Mouse (Mus musculus) lung, postnatal 10 days (tissue): ENCODE results near the gene Ccdc6.
A peak's percentile ranks its signal among the peaks of the same experiment; 100 is the strongest.

Experiments used
- DNase-seq: peaks from one replicate; pipeline ENCODE4 v3.0.0; 2021

Ccdc6 gene

DNA sequence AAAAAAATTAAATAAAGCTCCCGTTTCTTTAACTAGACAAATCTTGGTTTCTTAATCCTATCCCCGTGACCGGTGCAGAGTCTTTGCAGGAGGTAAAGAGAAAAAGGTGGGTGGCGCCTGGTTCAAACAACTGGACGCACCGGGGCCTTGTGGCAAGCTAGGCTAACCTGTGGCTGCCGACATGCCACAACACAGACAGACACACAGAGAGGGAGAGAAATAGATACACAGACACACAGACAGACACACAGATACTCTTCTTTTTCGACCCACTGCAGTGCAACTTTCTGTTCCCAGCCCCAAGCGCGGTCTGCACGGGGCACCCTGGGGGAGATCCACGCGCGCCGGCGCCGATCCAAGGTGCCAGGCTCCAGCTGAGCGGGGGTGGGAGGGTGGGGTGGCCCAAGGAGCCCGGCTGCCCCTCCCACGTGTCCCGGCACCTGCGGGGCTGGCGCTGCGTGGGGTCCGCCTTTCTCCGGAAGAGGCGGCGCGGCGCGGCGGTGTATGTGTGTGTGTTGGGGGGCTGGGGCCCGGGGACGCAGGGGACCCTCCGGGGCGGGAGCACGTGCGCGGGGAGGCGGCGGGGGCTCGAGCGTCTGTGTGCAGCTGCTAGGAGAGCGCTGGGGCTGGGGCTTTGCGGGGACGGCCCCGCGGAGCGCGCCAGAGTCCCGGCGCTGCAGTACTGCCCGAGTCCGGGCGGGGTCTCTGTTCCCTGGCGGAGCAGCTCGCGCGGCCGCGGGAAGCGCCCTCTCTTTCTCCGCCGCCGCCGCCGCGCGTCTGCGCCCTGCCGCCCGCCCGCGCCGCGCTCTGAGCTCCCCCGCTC, at the start of gene Ccdc6:
TSS of gene Ccdc6 (plus strand) at position 756 of the 823 bp plus-strand sequence.
- peak; percentile 92 for DNase-seq

DNA sequence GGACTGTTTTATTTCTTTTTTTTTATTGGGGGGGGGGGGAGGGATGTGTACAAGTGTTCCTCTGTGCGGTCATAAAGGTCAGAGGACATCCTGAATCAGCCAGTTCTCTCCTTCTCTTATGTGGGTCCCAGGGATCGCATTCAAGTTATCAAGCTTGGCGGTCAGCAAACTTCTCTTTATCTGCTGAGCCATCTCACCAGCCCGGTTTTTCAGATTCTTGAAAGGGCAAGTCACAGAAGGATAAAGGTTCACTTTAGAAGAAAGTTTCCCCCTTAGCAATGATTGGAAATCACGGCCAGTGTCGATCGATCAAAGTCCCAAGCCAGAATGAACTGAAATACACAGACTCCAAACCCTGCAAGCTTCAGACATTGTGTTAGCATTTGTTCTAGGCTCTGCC, 47.1 kb upstream of the Ccdc6 start:
- DNase-seq: no peak

DNA sequence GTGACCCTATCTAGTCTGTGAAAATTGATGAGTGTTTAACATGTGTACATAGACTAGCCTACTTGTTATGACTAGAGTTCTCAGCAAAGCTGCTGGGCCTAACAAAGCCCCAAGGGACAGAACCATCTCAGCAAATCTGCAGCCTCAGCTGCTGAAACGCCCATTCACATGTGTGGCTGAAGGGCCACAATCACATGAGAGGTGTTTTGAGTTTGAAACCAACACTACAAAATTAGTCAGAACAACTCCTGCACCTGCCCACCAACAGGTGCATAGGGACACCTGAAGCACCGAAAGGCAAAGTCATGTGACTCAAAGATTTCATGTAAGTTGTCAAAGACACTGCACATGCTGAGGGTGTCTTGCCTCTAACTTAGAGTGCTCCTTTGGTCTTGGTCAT, 41.6 kb upstream of the Ccdc6 start:
- no peak for DNase-seq

DNA sequence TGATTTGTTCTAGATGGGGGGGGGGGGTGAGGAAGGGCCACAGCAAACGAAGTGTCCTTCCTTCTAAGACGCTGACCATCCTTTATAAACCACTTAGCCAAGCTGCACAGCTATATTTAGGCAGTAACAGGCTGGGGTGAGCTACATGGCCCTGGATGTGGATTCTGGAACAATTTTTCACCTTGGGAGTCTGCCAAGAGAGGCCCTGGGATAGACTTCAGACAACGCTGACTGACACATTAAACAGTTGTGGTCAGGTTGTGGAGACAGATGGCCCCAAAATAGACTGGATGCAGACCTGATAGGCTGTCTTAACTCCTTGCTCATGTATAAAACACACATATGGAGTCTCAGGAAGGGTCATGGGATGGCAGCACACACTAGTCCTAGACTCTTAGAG, 39.9 kb upstream of the Ccdc6 start:
- peak; percentile 89 for DNase-seq

DNA sequence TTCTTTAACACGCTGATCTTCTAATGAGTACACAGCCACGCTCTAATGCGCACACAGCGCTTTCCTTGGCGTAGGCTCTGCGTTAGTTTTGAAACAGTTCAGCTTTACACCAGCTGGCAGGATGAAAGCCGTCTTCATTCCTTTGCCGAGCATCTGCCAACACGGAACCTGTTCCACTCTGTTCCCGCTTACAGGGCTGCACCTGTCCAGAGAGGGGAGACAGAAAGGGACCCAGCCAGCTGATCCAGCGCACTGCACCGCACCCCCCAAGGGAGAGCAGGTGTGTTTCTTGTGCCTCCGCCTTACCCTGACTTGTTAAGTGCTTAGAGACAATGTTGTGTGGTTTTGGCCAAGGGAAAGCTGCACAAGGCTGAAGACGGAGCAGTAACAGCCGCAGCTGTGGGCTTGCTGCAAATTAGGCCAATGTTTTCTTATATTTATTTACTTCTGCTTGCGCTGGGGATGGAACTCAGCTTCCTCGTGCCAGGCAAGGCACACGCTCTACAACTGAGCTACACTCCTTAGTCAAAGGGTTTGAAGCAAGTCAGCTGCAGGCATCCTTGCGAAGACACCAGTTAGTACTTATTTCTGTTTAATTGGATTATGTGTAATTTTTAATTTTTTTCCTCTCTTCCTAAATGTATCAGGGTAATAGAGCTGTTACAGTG, 36.8 kb upstream of the Ccdc6 start:
- peak; percentile 39 for DNase-seq

DNA sequence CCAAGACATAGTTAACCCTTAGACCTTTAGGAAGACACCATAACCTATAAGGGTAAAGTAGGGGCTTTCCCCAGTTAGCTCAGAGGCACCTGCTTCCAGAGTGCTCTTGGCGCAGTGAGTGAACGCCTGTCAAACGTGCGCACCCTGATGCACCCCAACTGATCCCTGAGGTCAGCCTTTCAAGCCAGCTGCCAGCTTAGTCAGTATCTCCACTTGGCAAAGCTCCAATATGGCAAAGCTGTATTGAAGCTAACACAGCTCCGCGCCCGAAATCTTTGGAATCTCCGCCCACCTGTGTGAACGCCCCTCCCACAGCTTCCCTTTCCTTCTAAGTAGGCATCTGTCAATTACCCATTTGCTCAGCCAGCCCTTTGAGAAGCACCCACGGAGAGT, 36.2 kb upstream of the Ccdc6 start:
- DNase-seq: peak; percentile 21

DNA sequence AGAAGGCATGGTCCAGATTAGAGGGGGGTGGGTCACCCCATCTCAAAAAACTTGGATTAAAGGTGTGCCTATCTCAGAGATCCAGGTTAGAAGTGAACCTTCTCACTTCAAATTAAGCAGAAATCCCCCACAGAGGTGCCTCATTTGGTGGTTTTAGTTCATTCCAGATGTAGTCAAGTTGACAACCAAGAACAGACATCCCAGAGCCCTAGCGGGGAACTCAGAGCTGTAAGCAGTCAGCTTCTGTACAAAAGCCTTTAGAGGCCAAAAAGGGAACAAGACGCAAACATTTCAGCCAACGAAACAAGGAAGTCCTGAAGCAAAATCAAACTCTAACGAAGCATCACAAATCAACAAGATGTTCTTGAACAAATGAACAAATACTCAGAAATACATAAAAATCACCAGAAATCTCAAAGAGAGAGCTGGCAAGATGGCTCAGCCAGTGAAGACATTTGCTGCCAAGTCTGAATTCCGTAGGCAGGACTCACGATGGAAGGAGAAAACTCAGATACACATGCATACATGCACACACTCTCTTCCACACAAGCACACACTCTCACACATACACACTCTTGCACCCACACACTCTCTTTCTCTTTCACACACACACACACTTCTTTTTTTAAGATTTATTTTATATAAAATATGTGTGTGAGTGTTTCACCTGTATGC, 32.9 kb upstream of the Ccdc6 start:
- DNase-seq: no peak

DNA sequence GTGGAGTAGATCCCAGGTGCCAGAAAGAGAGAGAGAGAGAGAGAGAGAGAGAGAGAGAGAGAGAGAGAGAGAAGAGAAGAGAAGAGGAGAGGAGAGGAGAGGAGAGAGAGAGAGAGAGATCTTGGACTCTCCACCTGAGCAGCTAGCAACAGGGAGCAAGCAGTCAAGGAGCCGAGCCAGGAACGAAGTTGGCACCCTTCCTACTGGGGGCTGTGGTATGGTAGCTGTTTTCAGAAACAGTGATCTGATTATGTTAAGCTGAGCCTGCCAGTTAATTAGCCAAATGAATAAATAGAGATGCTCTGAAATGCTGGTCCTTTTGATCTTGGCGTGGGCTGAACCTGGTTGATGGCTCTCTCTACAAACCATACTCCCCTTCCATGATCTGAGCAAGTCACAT, 31.7 kb upstream of the Ccdc6 start:
- no peak for DNase-seq

DNA sequence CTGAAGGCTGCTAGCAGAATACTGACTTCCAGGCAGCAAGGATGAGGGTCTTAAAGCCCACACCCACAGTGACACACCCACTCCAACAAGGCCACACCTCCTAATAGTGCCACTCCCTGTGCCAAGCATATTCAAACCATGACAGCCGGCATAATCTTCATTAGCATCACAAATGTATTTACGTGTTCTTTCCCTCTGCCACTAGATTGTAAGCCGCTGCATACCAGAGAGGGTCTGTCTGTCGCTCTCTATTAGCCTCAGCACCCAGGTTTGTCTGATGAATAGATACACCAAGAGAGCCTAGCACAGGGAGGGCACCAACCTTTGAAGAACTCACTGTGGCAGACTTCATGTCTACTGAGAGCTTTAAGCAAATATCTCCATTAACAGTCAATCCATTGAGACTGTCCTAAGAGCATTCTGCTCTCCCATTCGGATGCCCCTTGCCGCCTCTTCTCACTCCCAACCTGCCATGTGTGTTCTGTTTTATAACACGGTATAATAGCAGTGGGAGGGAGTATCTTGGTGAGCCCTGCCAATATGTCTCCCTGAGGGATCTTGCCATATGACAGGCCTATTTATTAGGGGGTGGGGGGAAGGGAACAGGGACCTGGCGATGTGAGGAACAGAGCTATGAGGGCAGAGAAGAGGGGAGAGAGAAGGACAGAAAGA, 30.3 kb upstream of the Ccdc6 start:
- DNase-seq: no peak

DNA sequence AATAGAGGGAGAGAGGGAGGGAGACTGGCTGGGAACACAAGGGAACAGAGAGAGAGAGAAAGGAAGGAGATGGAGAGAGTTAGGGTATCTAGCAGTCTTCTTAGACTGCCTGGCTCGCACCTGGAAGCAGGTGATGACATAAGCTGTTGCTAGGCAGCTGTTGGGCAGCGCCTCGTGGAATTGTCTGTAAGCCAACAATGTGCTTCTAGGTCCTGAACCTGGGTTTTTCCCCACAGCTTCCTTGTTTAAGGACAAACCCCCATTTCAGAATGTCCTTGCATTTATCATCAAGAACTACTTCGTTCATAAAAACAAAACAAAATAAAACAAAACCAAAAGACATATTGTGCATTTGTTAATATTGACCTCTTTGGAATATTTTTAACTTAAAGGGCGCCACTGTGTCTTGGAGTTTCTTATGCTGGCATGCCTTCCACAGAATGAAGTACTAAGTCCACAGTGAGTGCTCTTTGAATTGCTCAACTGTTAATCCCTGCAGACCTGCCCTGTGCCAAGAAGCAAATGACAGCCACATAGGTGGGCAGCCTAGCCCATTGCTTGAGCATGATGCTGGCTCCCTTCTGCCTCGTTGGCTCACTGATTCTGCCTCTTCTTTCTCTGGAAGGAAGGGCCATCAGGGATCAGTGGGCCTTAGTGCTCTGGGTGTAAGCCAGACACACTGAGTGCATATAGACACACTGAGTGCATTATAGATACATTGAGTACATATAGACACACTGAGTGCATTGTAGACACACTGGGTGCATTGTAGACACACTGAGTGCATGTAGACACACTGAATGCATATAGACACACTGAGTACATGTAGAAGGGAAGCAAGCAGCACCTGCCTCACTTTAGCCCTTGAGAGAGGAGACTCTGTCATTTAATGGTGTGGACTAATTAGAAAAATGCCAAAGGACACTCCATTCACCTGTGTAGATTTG, 29.5 kb upstream of the Ccdc6 start:
- peak; percentile 23 for DNase-seq

DNA sequence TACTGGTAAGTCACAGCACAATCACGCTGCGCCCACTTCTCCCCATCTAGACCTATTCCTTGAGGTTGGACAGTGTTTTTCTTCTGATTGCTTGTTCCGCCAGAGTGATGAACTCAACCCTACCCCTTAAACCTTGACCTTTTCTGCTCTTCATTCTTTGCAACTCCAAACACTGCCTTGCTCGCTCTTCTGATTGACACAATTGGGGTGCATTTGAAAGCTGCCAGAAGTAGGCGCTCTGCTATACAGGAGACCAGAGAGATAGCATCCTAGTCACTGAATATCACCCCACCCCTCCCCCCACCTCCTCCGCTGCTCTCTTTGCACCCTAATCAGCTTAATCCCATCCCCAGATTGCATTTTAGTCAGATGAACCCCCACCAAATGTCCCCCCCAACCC, 27.6 kb upstream of the Ccdc6 start:
- DNase-seq: no peak

DNA sequence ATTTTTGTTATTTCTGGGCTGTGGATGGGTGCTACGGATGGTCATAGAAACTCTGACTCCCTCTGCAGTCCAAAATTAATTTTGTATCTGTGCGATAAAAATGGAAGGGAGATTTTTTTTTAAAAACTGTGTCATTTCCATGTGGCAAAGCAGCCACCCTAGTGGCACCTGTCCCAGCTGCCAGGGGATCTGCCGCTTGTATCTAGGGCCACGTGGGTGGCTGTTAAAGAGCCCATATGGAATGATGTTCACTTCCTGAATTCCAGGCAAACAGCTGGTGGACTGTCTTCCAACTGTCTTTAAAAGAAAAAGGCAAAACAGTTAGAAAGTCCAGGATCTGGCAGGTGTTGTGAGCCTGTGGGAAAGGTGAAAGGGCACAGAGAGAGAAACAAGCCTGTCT, 25.6 kb upstream of the Ccdc6 start:
- DNase-seq: no peak

DNA sequence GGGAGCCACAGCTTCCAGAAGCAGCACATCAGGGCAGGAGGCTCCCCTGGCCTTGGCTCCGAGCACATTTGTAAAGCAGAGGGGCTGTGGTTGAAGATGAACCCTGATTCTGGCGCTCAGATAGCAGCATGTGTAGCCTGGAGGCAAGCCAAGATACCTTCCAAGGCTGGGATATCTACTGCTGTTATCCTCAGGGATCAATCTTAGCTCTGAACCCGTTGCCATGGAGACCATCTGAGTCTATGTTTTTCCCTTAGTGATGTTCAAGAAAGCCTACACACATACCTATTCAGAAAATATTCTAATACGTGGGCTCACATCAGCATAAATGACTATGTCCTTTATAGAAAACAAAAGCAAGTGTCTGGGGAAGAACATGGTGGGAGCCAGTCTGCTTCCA, 19.5 kb upstream of the Ccdc6 start:
- no peak for DNase-seq

DNA sequence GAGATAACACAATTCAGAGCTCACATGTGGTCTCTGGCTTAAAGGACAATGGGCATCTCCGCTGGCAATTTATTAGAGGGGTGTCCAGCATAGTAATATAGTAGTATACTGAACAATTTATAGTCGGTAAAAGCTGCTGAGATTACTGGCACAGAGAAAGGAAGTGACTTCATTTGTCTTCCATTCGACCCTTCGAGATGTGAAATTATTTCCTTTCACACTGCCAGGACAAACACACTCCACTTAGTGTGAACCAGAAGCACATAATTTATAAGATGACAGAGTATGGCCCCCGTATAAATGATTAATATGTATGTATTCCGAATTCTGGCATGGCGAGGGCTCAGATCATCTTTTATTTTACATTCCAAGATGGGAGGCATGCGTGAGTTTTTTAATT, 16.0 kb upstream of the Ccdc6 start:
- DNase-seq: no peak

DNA sequence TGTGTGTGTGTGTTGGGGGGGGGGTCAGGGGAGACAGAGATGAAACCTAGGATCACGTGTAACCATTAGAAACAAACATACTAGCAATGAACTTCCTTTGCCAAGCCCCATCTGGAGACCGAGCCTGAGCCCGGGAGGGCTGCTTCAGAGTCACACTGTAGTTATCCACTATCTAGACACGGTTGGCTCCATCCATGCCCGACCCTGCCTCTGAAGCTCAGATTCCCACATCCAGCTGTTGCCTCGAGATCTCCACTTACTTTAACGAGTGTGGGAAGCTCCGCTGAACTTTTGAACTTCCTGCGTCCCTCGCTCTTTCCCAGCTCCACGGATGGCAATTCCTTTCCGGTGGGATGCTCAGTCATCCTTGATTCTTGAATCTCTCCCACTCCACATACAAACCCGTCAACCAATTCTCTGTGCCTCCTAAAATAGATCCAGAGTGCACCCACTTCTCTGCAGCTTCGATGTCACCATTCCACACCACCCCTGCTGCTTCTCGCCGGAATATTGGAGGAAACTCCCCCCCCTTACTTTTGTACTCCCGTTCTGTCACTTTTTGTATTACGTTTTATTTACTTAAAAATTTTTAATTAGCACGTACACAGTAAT, 15.3 kb upstream of the Ccdc6 start:
- DNase-seq: peak; percentile 42

DNA sequence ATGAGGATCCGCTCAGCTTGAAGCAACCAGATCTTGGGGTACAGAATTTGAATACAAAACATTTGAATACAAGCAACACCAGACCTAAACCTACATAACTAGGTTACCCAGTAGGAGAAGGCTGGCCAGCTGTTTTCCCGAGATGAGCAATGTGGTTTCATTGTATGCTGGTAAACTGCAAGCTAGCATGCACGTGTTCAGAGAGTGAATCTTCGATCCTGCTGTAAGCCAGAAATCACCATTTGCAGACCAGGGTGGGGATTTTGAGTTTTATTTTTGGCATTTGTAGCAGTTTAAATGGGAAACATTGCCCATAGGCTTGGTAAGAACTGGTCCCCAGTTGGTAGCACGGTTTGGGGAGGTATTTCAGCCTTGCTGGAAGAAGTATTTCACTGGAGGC, 13.7 kb upstream of the Ccdc6 start:
- DNase-seq: no peak

DNA sequence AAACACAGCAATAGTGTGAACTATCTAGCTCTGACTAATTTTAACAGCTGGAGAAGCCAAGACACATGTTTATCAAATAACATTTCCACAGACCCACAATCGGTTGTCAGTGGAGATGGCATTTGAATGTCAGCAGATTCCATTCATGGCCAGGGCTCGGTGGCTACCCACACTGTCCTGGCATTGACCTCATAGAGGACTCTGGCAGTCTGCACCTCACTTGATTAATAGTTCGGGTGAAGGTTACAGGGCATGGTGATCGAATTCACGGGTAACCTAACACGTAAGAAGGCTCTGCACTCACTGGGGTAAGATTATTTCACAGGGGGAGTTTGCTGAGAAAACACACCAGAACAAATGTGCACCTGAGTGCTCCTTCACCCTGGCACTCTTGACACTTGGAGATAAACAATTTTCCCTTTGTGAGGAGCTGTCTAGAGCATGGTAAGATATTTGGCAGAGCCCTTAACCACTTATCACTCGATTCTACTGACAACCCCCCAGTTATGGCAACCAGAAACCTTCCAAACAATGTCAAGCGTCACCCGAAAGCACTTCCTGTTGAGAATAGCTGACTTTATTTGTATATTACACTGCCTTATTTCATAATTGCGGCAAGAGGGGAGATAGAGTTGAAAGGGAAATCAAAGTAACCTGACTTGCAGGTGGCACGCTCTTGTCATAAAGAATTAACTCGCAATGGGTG, 11.5 kb upstream of the Ccdc6 start:
- DNase-seq: no peak

DNA sequence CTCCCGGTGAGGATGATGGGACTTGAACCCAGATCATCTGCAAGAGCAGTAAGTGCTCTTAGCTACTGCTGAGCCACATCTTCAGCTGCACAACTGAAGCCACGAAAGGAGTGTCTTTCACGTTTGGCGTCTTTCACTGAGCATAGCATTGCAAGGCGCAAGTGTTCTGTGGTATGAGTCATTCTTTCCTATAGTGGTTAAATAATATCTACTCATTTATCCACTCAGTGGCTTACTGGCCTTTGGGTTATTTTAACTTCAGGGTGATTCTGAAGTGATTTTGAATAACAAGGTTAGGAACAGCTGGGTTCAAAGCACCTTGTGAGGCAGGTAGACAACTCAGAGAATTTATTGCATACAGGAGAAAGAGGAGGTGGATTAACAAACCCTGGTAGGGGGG, 8.1 kb upstream of the Ccdc6 start:
- no peak for DNase-seq

DNA sequence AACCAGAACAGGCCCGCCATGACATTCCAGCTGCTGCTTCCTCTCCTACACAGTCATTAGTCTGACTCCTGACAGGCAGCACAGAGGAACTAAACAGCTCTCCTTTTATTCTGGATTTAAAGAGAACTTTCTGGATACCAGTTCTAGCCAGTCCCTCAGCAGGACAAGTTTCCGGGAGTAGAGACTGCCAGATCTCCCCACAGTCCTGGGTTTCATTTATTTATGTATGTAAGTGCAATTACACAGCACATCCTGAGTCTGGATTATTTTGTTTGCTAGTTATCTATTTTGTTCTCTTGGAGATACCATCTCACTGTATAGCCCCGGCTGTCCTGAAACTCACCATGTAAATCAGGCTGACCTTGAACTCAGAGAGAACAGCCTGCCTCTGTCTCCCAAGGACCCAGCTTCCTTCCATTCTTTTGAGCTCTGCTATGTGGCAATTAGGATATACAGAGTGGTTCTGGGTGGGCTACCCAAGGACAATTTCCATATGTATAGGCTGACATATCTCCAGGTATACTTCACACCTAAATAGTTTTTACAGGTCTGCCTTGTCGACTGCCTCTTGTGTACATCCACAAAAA, 5.0 kb upstream of the Ccdc6 start:
- no peak for DNase-seq

DNA sequence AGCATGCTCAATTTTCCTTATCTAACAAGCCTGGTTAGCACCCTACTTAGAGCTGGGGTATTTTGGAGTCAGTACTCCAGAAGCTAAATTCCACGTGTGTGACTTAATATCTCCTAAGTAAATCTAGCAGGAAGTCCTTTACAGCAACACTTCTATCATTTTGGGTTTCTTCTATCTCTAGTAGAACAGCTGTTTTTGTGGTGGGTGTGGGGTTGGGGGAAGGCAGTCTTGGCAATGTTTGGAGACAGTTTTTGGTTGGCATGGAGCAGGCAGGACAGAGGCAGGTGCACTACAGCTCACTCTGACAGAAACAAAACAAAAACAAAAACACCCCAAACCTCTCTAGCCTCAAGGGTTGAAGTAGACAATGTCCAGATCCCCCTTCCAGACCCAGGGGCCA, 3.1 kb upstream of the Ccdc6 start:
- no peak for DNase-seq

DNA sequence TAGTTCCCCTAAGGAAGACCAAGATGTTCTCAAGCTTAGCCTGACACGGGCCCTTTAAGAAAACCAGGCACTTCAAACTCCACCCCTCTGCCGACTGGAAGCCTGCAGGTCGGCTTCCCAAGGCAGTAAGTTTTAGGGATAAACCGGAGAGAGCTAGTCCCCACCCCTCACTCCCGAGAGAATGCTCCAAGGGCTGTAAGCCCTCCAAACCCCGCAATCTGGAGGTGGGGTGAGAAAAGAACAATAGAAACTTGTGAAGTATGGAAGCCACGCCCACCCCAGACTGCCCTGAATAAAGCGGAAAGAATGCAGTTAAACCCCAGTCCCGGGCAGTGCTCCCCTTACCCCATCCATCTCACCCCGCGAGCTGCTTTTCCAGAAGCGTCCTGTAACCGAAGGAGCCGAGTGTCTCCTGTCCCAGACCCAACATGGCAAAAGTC, 1.9 kb upstream of the Ccdc6 start:
- peak; percentile 69 for DNase-seq
